Mouse (Mus musculus) forebrain, embryonic 11.5 days (tissue): ENCODE data around the gene Pvalb. TPM values are rescaled to one million over a fixed set of nuclear protein-coding genes. Genes with fewer than 3 reads are reported as not detected.

Source experiments
- ATAC-seq: fragments of 200-750 bp; cut with Nextera tagmentation; replicated peaks from 2 replicates; pipeline ENCODE4 v1.8.0; 2017; ENCODE audit warnings: moderate TSS enrichment; ENCODE audit not compliant: low FRiP score
- DNase-seq: peaks from one replicate; pipeline ENCODE4 v3.0.0-alpha.2; 2017; ENCODE audit warnings: low spot score
- H3K27ac ChIP-seq: fragments of 300-500 bp; sonication (generic); 2 replicates; pipeline ENCODE4 v1.5.1; 2014; ENCODE audit warnings: low read depth, low read length
- H3K27me3 ChIP-seq: fragments of 300-500 bp; sonication (generic); 2 replicates; pipeline ENCODE4 v1.6.1; 2014; ENCODE audit warnings: mild to moderate bottlenecking, low read length, mixed read lengths; ENCODE audit not compliant: control insufficient read depth, insufficient read depth
- H3K36me3 ChIP-seq: fragments of 300-500 bp; sonication (generic); 2 replicates; pipeline ENCODE4 v1.6.1; 2014; ENCODE audit warnings: mild to moderate bottlenecking, low read length, moderate library complexity, mixed read lengths; ENCODE audit not compliant: control insufficient read depth, insufficient read depth
- H3K4me1 ChIP-seq: fragments of 300-500 bp; sonication (generic); replicated peaks from 2 replicates; pipeline ENCODE4 v1.6.1; 2014; ENCODE audit warnings: low read length, mixed read lengths; ENCODE audit not compliant: control insufficient read depth, insufficient read depth
- H3K4me2 ChIP-seq: fragments of 300-500 bp; sonication (generic); 2 replicates; pipeline ENCODE4 v1.6.1; 2014; ENCODE audit warnings: low read depth, mild to moderate bottlenecking, low read length, moderate library complexity, mixed read lengths; ENCODE audit not compliant: severe bottlenecking
- H3K4me3 ChIP-seq: fragments of 300-500 bp; sonication (generic); 2 replicates; pipeline ENCODE4 v1.5.1; 2014; ENCODE audit warnings: low read depth, low read length
- H3K9ac ChIP-seq: fragments of 300-500 bp; sonication (generic); 2 replicates; pipeline ENCODE4 v1.6.1; 2014; ENCODE audit warnings: low read length
- H3K9me3 ChIP-seq: fragments of 300-500 bp; sonication (generic); 2 replicates; pipeline ENCODE4 v1.6.1; 2016; ENCODE audit warnings: low read length, mixed read lengths; ENCODE audit not compliant: control insufficient read depth
- WGBS: fragments of 180-500 bp; shearing (Covaris S2); extraction: QIAGEN DNeasy Blood & Tissue Kit; methylation state at CpG from one replicate; pipeline ENCODE4 v1.1.7; 2014; 5-methylcytosine and 5-hydroxymethylcytosine counted together
- polyA plus RNA-seq: library from polyadenylated mRNA; unstranded; fragments of >200 nt; fragmentation: Nextera tagmentation; extraction: Ambion mirVana; gene quantifications from 2 replicates; pipeline ENCODE4 v1.2.1, GENCODE M21; 2014

The Pvalb gene
- polyA plus RNA-seq, 1 experiment from 2014 or later = not detected

DNA sequence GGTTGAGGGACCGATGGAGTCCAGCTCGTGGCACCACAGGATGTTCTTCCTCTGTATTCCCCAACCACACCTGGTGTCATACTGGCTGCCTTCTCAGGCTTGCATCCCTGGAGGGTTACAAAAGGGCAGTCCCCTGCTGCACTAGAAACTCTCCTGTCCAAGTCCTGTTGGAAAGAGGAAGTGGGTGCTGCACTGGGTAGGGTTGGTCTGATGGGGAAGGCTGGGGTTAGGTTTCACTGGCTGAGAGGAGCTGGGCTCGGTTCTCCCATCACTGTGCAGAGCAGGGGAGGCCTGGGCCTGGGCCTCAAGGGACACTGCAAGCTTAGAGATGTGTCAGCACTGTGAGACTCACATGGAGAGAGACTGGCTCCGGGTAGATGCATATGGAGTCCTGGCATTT, 4.0 kb upstream of the Pvalb start:
- no peak overlapping the region for H3K4me2 ChIP-seq
- H3K27me3 ChIP-seq = peaks cover 4% of the 10 kb centered on the region
- DNase-seq (no peak), ATAC-seq (no peak)
- no peak overlapping the region for H3K27ac ChIP-seq
- H3K4me1 ChIP-seq = no peaks in the 10 kb centered on the region
- 81% methylated on average over 4 of the region's 4 CpGs for WGBS
- no peaks in the 10 kb centered on the region; the same call in 1 of the 2 replicates for H3K9me3 ChIP-seq
- H3K4me3 ChIP-seq = no peak overlapping the region
- no peaks in the 10 kb centered on the region for H3K36me3 ChIP-seq
- no peak overlapping the region for H3K9ac ChIP-seq

DNA sequence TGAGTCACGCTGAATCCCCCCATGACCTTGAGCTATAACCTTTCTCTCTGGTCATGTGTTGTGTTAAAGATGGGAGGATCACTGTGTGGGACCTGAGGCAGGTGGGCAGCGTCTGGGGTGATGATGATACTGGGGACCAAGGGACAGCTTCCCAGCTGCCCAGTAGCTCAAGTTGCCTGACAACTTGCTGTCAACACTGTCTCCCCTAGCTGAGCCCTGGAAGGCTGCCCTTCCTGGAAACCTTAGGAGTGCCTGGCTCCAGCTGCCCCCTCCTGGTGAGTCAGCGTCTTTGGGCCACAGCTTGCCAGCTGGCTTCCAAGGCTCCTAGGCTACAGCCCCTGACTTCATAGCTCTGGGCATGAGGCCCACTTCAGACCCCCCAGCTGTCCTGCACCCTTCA, 1.0 kb downstream of the Pvalb start:
- H3K4me2 ChIP-seq = no peak overlapping the region
- H3K9me3 ChIP-seq = no peaks in the 10 kb centered on the region; the same call in 1 of the 2 replicates
- H3K27ac ChIP-seq = no peak overlapping the region
- ATAC-seq = no peak
- WGBS = 44% methylated on average over 3 of the region's 3 CpGs
- peak; percentile 59 for DNase-seq
- H3K9ac ChIP-seq = no peak overlapping the region
- H3K4me3 ChIP-seq = no peak overlapping the region
- H3K27me3 ChIP-seq = peaks cover 27% of the 10 kb centered on the region
- H3K4me1 ChIP-seq = peaks cover 6% of the 10 kb centered on the region
- H3K36me3 ChIP-seq = no peaks in the 10 kb centered on the region

DNA sequence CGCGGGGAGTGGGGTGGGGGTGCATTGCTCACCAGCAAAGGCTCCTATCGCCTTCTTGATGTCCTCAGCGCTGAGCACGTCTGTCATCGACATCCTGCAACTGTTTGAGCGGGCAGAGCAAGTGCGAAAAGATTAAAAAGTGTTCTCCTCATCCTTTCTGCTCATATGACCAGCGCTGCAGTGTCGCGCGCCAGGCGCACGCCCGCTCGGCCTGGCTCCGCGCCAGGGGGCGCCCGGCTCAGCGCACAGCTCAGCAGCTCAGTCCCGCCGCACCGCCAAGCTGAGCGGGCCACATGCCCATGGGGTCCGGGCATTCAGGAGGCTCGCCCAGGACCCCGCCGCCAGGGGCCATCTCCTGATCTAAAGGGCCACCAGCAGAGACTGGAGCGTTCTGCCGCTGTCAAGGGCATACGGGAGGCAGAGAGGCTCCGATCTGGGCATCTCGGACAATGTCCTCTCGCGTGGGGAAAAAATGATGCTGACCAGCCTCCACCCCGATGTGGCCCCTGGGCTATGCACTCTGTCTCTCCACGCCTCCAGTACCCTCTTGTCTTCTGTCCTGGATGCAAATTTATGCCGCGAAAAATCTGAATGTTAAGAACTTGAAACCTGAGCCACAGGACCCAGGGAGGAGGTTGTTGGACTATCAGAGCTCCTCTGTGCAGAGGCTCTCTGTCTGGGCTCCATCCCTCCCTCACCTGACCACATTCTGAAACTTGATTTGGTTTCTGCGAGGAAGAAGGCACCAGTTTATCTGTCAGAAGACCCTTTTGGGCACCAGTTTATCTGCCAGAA, 1.9 kb downstream of the Pvalb start:
- no peaks in the 10 kb centered on the region for H3K9me3 ChIP-seq
- H3K9ac ChIP-seq = peak overlapping the region; percentile 23; the same call in 1 of the 2 replicates
- ATAC-seq = peak; percentile 55; the same call in 1 of the 2 replicates
- H3K27me3 ChIP-seq = peaks cover 27% of the 10 kb centered on the region
- no peaks in the 10 kb centered on the region for H3K36me3 ChIP-seq
- WGBS = 1% methylated on average over 41 of the region's 41 CpGs
- peak overlapping the region; percentile 69 for H3K4me2 ChIP-seq
- H3K27ac ChIP-seq = no peak overlapping the region
- DNase-seq = peak; percentile 75
- peaks cover 6% of the 10 kb centered on the region for H3K4me1 ChIP-seq
- H3K4me3 ChIP-seq = peak overlapping the region; percentile 24

DNA sequence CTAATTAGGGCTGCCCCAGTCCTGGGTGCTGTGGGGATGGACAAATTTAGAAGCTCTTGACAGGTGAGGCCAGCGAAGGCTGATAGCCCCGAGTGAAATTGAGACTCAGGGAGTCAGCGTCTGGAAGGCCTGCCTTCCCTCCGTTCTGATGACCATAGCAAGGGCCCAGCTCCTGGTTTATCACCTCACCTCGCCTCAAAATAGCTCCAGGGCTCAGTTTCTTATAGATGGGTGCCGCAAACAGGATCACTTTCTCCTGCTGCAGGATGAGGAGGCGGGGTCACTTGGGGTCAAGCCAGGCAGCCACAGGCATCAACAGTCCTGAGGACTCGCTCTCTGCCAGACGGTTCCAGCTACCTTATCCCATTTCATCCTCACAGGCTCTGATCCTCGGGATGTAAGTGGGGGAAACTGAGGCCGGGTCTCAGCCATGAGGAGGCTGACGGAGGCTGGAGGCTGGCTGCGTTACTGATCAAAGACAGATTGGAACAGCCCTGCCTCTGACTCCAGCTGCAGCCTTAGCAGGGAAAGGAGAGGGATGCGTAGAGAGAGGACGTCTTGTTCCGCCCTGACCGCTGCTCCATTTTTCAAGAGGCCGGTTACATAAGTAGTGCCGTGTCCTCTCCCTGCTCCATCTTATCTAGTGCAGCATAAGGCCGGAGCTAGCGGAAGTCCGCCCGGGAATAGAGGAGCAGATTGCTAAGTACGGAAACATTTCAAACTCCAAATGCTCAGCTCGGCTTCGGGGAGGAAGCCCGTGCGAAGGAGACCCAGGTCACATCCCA, 10.9 kb downstream of the Pvalb start:
- H3K4me3 ChIP-seq = no peak overlapping the region
- H3K4me2 ChIP-seq = no peak overlapping the region
- H3K9ac ChIP-seq = no peak overlapping the region
- ATAC-seq (no peak), DNase-seq (no peak)
- no peaks in the 10 kb centered on the region for H3K27me3 ChIP-seq
- H3K36me3 ChIP-seq = no peaks in the 10 kb centered on the region
- 78% methylated on average over 28 of the region's 28 CpGs for WGBS
- no peak overlapping the region for H3K27ac ChIP-seq
- no peaks in the 10 kb centered on the region for H3K4me1 ChIP-seq
- H3K9me3 ChIP-seq = no peaks in the 10 kb centered on the region

DNA sequence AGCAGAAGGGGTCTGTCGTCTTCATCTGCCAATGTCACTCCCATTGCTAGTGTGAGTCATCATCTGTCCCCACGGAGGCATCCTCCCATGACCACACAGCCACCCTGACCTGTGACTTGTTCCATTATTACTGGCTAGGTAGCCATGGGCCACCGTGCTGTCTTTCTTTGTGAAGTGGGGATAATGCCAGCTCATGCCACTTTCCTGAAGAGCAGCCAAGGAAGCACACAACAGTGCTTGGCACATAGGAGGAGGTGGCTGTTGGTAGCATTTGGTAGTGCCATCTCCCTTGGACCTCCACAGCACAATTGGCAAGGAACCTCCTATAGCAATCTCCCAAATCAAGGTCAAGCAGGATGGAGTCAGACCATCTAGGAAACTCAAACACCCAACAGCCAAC, 11.9 kb downstream of the Pvalb start:
- Histone ChIP-seq H3K4me2 (no peak overlapping the region), H3K9me3 (no peaks in the 10 kb centered on the region), H3K9ac (no peak overlapping the region), H3K27me3 (no peaks in the 10 kb centered on the region), H3K36me3 (no peaks in the 10 kb centered on the region), H3K27ac (no peak overlapping the region), H3K4me1 (no peaks in the 10 kb centered on the region), H3K4me3 (no peak overlapping the region)
- ATAC-seq = no peak
- WGBS = 77% methylated on average over 3 of the region's 3 CpGs
- no peak for DNase-seq

DNA sequence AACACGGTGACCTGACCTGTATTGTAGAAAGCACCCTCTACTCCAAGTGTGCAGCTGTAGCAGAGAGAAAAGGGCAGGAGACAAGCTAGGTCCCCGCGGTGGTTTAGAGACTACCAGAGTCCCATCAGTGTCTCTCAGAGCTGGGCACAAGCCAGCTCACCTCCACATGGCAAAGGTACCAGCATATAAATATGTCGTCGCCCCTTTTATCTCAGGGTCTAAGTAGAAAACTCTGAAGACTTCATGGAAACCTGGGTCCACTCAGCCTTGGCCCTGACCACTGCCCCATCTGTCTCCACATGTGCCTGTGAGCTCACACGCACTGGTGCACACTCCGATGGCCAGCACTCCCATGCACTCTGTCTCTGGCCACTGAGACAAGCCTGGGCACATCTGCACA, 16.6 kb downstream of the Pvalb start:
- Histone ChIP-seq H3K9me3 (no peaks in the 10 kb centered on the region), H3K4me1 (no peaks in the 10 kb centered on the region), H3K27me3 (no peaks in the 10 kb centered on the region), H3K4me2 (no peak overlapping the region), H3K4me3 (no peak overlapping the region), H3K36me3 (no peaks in the 10 kb centered on the region), H3K27ac (no peak overlapping the region), H3K9ac (no peak overlapping the region)
- no peak for DNase-seq
- WGBS = 93% methylated on average over 7 of the region's 7 CpGs
- no peak for ATAC-seq

DNA sequence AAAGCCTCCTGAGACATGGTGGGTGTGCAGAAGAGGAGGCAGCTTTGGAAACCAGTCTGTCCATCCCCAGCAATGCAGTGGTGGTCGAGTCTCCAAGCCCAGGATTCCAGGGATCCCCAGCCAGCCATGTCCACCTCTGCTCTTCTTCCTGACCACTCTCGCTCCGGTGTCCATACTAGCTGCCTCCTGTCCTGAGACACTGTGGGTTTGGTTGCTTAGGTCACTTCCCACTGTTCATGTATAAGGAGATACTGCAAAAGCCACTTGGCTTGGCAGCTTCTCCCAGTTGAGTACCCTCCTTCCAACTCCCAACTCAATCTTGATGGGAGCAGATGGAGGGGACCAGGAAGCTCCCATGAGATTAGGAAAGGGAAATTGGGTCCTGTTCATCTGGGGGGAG, 17.7 kb downstream of the Pvalb start:
- 79% methylated on average over 3 of the region's 3 CpGs for WGBS
- H3K4me3 ChIP-seq = no peak overlapping the region
- no peak for DNase-seq
- H3K4me2 ChIP-seq = no peak overlapping the region
- H3K27me3 ChIP-seq = no peaks in the 10 kb centered on the region
- no peaks in the 10 kb centered on the region for H3K36me3 ChIP-seq
- H3K27ac ChIP-seq = no peak overlapping the region
- no peaks in the 10 kb centered on the region for H3K4me1 ChIP-seq
- no peak overlapping the region for H3K9ac ChIP-seq
- ATAC-seq = no peak
- no peaks in the 10 kb centered on the region for H3K9me3 ChIP-seq

DNA sequence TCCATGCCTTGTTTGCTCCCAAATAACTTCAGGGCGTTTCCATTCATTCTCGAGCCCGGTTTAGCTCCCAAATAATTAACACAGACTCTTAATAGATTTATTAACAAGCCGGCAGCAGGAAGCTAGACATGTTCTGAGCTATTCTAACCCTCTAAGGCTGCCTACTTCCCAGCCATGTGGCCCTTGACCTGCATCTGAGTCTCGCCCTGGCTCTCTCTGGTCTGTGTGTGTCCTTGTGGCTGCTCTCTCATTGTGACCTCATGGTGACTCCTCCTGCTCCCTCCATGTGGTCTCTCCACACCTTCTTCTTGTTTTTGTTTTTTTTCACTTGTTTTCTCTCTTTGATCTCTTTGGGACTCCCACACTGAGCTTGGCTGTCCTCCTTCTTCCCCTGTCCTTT, 19.3 kb downstream of the Pvalb start:
- 71% methylated on average over 5 of the region's 5 CpGs for WGBS
- ATAC-seq = no peak
- no peak overlapping the region for H3K27ac ChIP-seq

More for the DNA sequence above, 19.3 kb downstream of the Pvalb start:
- Histone ChIP-seq H3K9me3 (no peaks in the 10 kb centered on the region), H3K9ac (no peak overlapping the region), H3K4me2 (no peak overlapping the region), H3K27me3 (no peaks in the 10 kb centered on the region), H3K4me3 (no peak overlapping the region), H3K36me3 (no peaks in the 10 kb centered on the region), H3K4me1 (no peaks in the 10 kb centered on the region)
- DNase-seq = no peak
